ENCODE assay signal across 7 mouse cellular contexts in genomic region chr5:140321042-140321755, GRCm38 (mm10). TPM values are rescaled to one million over a fixed set of nuclear protein-coding genes. Genes with fewer than 3 reads are reported as not detected.
DNase-seq lines count a peak whose midpoint lies in the region; ATAC-seq lines count a peak whose summit lies in the region.

Gene Mad1l1 (minus strand): TSS chr5:140321552.
Gene Nudt1 (plus strand): TSS chr5:140321656.

- peak within 1 kb of the TSS; percentile 69 for H3K4me2 ChIP-seq in intestine, embryonic 16.5 days (ENCODE audit: low read depth, low read length)
- H3K4me2 ChIP-seq in midbrain, embryonic 11.5 days: peak within 1 kb of the TSS; percentile 45

- H3K9ac ChIP-seq in intestine, embryonic 16.5 days (ENCODE audit: low read depth, low read length): peak within 1 kb of the TSS; percentile 98
- peak within 1 kb of the TSS; percentile 89 for H3K9ac ChIP-seq in midbrain, embryonic 11.5 days (ENCODE audit: low read length)

- no peaks in the 10 kb centered on the region for H3K27me3 ChIP-seq in intestine, embryonic 16.5 days (replicated peaks; ENCODE audit: control insufficient read depth, insufficient read depth, low read length)
- H3K27me3 ChIP-seq in midbrain, embryonic 11.5 days (ENCODE audit: control insufficient read depth, insufficient read depth, low read length): no peaks in the 10 kb centered on the region

- peak within 1 kb of the TSS; percentile 96 for H3K4me3 ChIP-seq in intestine, embryonic 16.5 days (ENCODE audit: low read length)
- H3K4me3 ChIP-seq in midbrain, embryonic 11.5 days (ENCODE audit: low read depth, low read length): peak within 1 kb of the TSS; percentile 65

- under 1% methylated on average over 57 of the region's 60 CpGs for WGBS in intestine, embryonic 16.5 days
- under 1% methylated on average over 60 of the region's 60 CpGs for WGBS in midbrain, embryonic 11.5 days

- peak; percentile 94 for DNase-seq in adrenal gland, adult 8-10 months
- peak; percentile 95 for DNase-seq in embryo, embryonic 9.5 days (ENCODE audit: extremely low spot score)
- peak; percentile 83 to 90 for DNase-seq in gastrocnemius, postnatal 4 days (ENCODE audit: low spot score in 2 of 2)
- peak; percentile 89 to 91 for DNase-seq in left cerebral cortex, postnatal 36 days (ENCODE audit: low spot score in 2 of 2)
- DNase-seq in midbrain, embryonic 11.5 days (ENCODE audit: low spot score, missing footprints): peak; percentile 99
- peak; percentile 96 for DNase-seq in skeletal muscle tissue, adult 2 months (ENCODE audit: low read depth, low spot score)

- H3K4me1 ChIP-seq in intestine, embryonic 16.5 days (ENCODE audit: control insufficient read depth, insufficient read depth, low read length): peaks cover 6% of the 10 kb centered on the region; the same call in 1 of the 2 replicates
- peaks cover 5% of the 10 kb centered on the region for H3K4me1 ChIP-seq in midbrain, embryonic 11.5 days (ENCODE audit: control insufficient read depth, insufficient read depth, low read length)

- no peaks in the 10 kb centered on the region for H3K36me3 ChIP-seq in intestine, embryonic 16.5 days (ENCODE audit: control insufficient read depth, insufficient read depth, low read length)
- H3K36me3 ChIP-seq in midbrain, embryonic 11.5 days (ENCODE audit: control insufficient read depth, insufficient read depth, low read length): no peaks in the 10 kb centered on the region

- no peaks in the 10 kb centered on the region for H3K9me3 ChIP-seq in intestine, embryonic 16.5 days (ENCODE audit: control insufficient read depth, low read length)
- H3K9me3 ChIP-seq in midbrain, embryonic 11.5 days (ENCODE audit: control insufficient read depth, low read length): no peaks in the 10 kb centered on the region

- intact Hi-C loops in left cerebral cortex, postnatal 36 days (cut with DNase I): loop anchor here (5.0 kb wide), 1 partner anchor 96 kb away; the partner anchor contains the start of gene Eif3b

- peak within 1 kb of the TSS; percentile 68 for H3K27ac ChIP-seq in intestine, embryonic 16.5 days (ENCODE audit: low read length)
- peak within 1 kb of the TSS; percentile 52; the same call in 1 of the 2 replicates for H3K27ac ChIP-seq in midbrain, embryonic 11.5 days (ENCODE audit: low read depth, low read length)

- peak; percentile 96 for ATAC-seq in intestine, embryonic 16.5 days
- ATAC-seq in midbrain, embryonic 11.5 days (ENCODE audit: low FRiP score): peak; percentile 89

RNA-seq across cellular contexts. Expression of gene Mad1l1, which starts in this region (rescaled TPM):
- 10 to 100 TPM; 16.3 to 28.0 (median 21.1) TPM for total RNA-seq in adrenal gland, adult 8-10 months (2022)
- 10 to 100 TPM; 20.4 to 24.9 TPM for total RNA-seq in gastrocnemius, postnatal 4 days (2021)
- polyA plus RNA-seq in intestine, embryonic 16.5 days (2015; fragmentation: Nextera tagmentation; extraction: Ambion mirVana): 31.4 and 34.1 TPM in 2 replicates
- 10 to 100 TPM; 16.7 to 19.5 TPM for total RNA-seq in left cerebral cortex, postnatal 36 days (2021)
- 37.5 and 44.2 TPM in 2 replicates for polyA plus RNA-seq in midbrain, embryonic 11.5 days (2014; fragmentation: Nextera tagmentation; extraction: Ambion mirVana)

RNA-seq across cellular contexts. Expression of gene Nudt1, which starts in this region (rescaled TPM):
- total RNA-seq in adrenal gland, adult 8-10 months (2022): 10 to 100 TPM; 16.3 to 25.3 (median 22.0) TPM
- total RNA-seq in gastrocnemius, postnatal 4 days (2021): 10 to 100 TPM in 1 of 2 experiments, 1 to 10 TPM in 1; 8.6 to 12.1 TPM
- 48.6 and 48.8 TPM in 2 replicates for polyA plus RNA-seq in intestine, embryonic 16.5 days (2015; fragmentation: Nextera tagmentation; extraction: Ambion mirVana)
- 1 to 10 TPM; 6.2 to 7.6 TPM for total RNA-seq in left cerebral cortex, postnatal 36 days (2021)
- polyA plus RNA-seq in midbrain, embryonic 11.5 days (2014; fragmentation: Nextera tagmentation; extraction: Ambion mirVana): 41.2 and 48.5 TPM in 2 replicates

Comparison
In these comparisons a context has a peak if more than half of its experiments do, and no peak if none do; other contexts are left out.
1. Peak in every context shown above with its lines: DNase-seq, ATAC-seq, H3K4me3 ChIP-seq and H3K27ac ChIP-seq.